Mouse (Mus musculus): Measurements from ENCODE around the gene Ptprd.

DNA sequence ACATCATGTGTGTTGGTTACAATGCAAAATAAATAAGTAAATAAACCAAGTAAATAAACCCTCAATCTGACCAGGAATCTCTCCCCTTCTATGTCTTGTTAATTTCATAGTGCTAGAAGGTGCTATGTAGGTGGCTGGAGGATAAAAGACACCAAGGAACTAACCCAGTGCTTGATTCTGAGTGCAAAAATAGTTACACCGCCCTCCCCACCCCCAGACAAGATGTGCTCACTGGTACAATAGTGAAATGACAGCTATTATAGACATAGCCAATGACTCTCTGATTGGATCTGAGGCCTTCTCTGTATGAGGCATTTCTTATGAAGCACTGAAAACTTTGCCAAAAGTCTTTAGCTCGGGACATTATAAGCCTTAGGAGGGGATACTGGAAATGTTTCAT is 1857.6 kb downstream of the Ptprd start:
- TF ChIP-seq CTCF (IDR thresholded peaks at IDR 0.05; ENCODE audit: borderline replicate concordance, extremely low read depth, insufficient read depth, insufficient read length) (no peak), POLR2A (IDR thresholded peaks at IDR 0.05; ENCODE audit: borderline replicate concordance, extremely low read depth, insufficient read depth, insufficient read length, poor library complexity, severe bottlenecking) (no peak)
